Mouse (Mus musculus): ENCODE results near the gene Itprip. TPM values are rescaled to one million over a fixed set of nuclear protein-coding genes. Genes with fewer than 3 reads are reported as not detected.

Itprip gene
- polyA plus RNA-seq, 2 experiments, result 14.4 to 17.1 TPM

DNA sequence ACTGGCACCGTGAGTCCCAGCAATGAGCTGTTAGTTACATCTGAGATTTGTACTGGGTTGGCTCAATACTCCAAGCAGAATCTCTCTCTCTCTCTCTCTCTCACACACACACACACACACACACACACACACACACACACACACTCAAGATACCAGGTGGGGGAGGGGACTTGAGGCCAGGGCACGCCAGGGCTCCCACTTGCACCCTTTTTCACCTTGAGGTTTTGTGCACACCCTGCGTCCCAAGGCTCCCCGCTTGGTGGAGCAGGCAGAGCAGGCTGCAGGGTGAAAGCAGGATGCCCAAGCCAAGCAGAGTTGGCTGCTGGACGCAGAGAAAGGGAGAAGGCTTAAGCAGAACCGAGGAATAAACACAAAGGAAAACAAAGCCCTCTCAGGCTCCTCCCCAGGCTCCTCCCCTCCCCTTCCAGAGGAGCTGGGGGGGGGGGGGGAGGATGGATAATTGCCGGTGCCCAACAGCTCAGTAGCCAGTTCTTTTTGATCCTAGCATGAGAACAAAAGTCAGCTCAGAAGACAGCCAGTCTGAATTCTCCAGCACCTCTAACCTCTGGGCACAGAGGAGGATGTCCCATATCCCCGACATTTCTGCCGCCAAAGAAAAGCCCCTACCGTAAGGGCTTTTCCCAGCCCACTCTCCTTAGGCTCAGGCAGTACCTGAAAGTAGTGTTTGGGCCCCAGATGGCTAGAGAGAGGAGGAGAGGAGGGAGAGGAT is 9.5 kb downstream of the Itprip start:
- Histone ChIP-seq H3K27ac (replicated peaks; ENCODE audit: low read depth, low read length) (peak overlapping the region; percentile 82), H3K4me3 (replicated peaks; ENCODE audit: low read length) (peak overlapping the region; percentile 28), H3K36me3 (ENCODE audit: control insufficient read depth, insufficient read depth, low read length) (peaks cover 3% of the 10 kb centered on the region; the same call in 1 of the 2 replicates), H3K9ac (ENCODE audit: low read depth, low read length, severe bottlenecking) (peak overlapping the region; percentile 60), H3K4me1 (ENCODE audit: control insufficient read depth, insufficient read depth, low read length) (peaks cover 22% of the 10 kb centered on the region), H3K27me3 (ENCODE audit: control insufficient read depth, insufficient read depth, low read length) (no peaks in the 10 kb centered on the region), H3K9me3 (ENCODE audit: control insufficient read depth, low read length) (no peaks in the 10 kb centered on the region), H3K4me2 (replicated peaks; ENCODE audit: low read depth, low read length, severe bottlenecking) (peak overlapping the region; percentile 51)
- ATAC-seq (ENCODE audit: low FRiP score, low read depth) (peak; percentile 76), DNase-seq (ENCODE audit: low spot score) (no peak)
- TF ChIP-seq POLR2A (IDR thresholded peaks at IDR 0.05; ENCODE audit: borderline replicate concordance, extremely low read depth, insufficient read depth, insufficient read length), result no peak
- 2% methylated on average over 10 of the region's 10 CpGs for WGBS

DNA sequence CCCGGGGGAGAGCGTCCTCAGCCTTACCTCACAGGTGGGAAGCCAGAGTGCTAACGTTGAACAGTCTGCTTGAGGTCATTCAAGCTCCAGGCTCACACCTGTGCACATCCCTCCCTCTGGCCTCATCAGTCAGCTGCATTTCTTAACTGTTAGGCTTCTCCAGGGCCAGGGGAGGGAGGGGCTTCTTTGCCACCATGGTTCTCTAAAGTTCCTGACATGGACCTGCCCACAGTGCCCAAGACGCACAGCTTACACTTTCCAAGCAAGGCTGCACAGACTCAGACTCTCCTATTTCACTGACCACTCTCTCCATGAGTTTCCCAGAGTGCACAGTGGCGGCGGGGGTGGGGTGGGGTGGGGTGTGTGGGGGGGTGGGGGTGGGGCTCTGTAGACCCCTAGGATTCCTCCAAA is 10.1 kb downstream of the Itprip start:
- H3K4me2 ChIP-seq (replicated peaks; ENCODE audit: low read depth, low read length, severe bottlenecking), result peak overlapping the region; percentile 51
- no peak for DNase-seq (ENCODE audit: low spot score)
- H3K36me3 ChIP-seq (ENCODE audit: control insufficient read depth, insufficient read depth, low read length), result peaks cover 3% of the 10 kb centered on the region; the same call in 1 of the 2 replicates
- peak overlapping the region; percentile 82; the same call in 1 of the 2 replicates for H3K27ac ChIP-seq (replicated peaks; ENCODE audit: low read depth, low read length)
- no peaks in the 10 kb centered on the region for H3K9me3 ChIP-seq (ENCODE audit: control insufficient read depth, low read length)
- 10% methylated on average over 6 of the region's 6 CpGs for WGBS
- ATAC-seq (ENCODE audit: low FRiP score, low read depth), result peak; percentile 39
- H3K4me1 ChIP-seq (ENCODE audit: control insufficient read depth, insufficient read depth, low read length), result peaks cover 22% of the 10 kb centered on the region
- no peaks in the 10 kb centered on the region for H3K27me3 ChIP-seq (ENCODE audit: control insufficient read depth, insufficient read depth, low read length)
- TF ChIP-seq POLR2A (IDR thresholded peaks at IDR 0.05; ENCODE audit: borderline replicate concordance, extremely low read depth, insufficient read depth, insufficient read length), result no peak
- H3K4me3 ChIP-seq (replicated peaks; ENCODE audit: low read length), result peak overlapping the region; percentile 28; the same call in 1 of the 2 replicates
- H3K9ac ChIP-seq (ENCODE audit: low read depth, low read length, severe bottlenecking), result peak overlapping the region; percentile 60; the same call in 1 of the 2 replicates

DNA sequence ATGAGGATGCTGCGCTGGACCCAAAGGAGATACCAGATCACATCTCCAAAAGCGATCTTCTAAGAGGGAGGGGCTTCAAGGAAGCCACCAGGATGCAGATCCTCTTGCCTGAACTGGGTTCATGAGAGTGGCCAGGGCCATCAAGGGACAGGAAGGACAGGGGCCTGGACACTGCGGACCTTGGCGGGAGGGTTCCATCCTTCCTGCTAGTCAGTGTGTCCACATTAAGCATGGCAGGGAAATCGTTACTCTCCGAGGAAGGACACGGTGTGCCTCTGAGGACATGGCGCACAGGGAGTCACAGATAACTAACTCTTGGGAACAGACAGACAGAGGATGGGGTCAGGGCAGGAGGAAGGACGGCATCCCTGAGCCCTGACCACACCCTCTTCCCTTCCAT is 11.5 kb downstream of the Itprip start:
- ATAC-seq (ENCODE audit: low FRiP score, low read depth), result no peak
- H3K36me3 ChIP-seq (ENCODE audit: control insufficient read depth, insufficient read depth, low read length), result peaks cover 3% of the 10 kb centered on the region; the same call in 1 of the 2 replicates
- TF ChIP-seq POLR2A (IDR thresholded peaks at IDR 0.05; ENCODE audit: borderline replicate concordance, extremely low read depth, insufficient read depth, insufficient read length), result no peak
- H3K4me3 ChIP-seq (replicated peaks; ENCODE audit: low read length), result no peak overlapping the region
- H3K27ac ChIP-seq (replicated peaks; ENCODE audit: low read depth, low read length), result no peak overlapping the region
- H3K4me2 ChIP-seq (replicated peaks; ENCODE audit: low read depth, low read length, severe bottlenecking), result no peak overlapping the region
- H3K27me3 ChIP-seq (ENCODE audit: control insufficient read depth, insufficient read depth, low read length), result no peaks in the 10 kb centered on the region
- H3K4me1 ChIP-seq (ENCODE audit: control insufficient read depth, insufficient read depth, low read length), result peaks cover 36% of the 10 kb centered on the region
- no peak for DNase-seq (ENCODE audit: low spot score)
- no peaks in the 10 kb centered on the region for H3K9me3 ChIP-seq (ENCODE audit: control insufficient read depth, low read length)
- H3K9ac ChIP-seq (ENCODE audit: low read depth, low read length, severe bottlenecking), result no peak overlapping the region
- 92% methylated on average over 9 of the region's 9 CpGs for WGBS

DNA sequence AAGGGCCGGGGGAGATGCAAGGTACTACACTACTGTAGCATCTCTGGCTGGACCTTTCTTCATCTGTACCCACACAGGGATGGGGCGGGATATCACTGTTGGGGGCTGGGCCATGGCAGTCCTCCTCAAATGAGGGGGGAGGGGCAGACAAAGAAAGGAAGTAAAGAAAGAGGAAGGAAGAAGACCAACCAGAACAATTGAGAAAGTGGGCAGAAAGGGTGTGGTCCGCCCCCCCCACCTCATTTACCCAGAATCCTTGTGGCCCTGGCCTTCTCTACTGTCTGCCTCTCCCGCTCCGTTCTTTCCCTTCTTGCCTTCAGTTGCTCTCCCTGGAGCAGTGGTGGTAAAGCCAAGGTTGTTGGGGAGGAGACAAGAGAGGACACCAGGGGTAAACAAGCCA is 13.5 kb downstream of the Itprip start:
- Histone ChIP-seq H3K4me1 (ENCODE audit: control insufficient read depth, insufficient read depth, low read length) (peaks cover 48% of the 10 kb centered on the region), H3K9ac (ENCODE audit: low read depth, low read length, severe bottlenecking) (no peak overlapping the region), H3K4me2 (replicated peaks; ENCODE audit: low read depth, low read length, severe bottlenecking) (no peak overlapping the region), H3K36me3 (ENCODE audit: control insufficient read depth, insufficient read depth, low read length) (peaks cover 4% of the 10 kb centered on the region; the same call in 1 of the 2 replicates), H3K27me3 (ENCODE audit: control insufficient read depth, insufficient read depth, low read length) (no peaks in the 10 kb centered on the region), H3K27ac (replicated peaks; ENCODE audit: low read depth, low read length) (no peak overlapping the region), H3K9me3 (ENCODE audit: control insufficient read depth, low read length) (no peaks in the 10 kb centered on the region), H3K4me3 (replicated peaks; ENCODE audit: low read length) (no peak overlapping the region)
- 85% methylated on average over 5 of the region's 5 CpGs for WGBS
- DNase-seq (ENCODE audit: low spot score) (no peak), ATAC-seq (ENCODE audit: low FRiP score, low read depth) (no peak)
- no peak for TF ChIP-seq POLR2A (IDR thresholded peaks at IDR 0.05; ENCODE audit: borderline replicate concordance, extremely low read depth, insufficient read depth, insufficient read length)

DNA sequence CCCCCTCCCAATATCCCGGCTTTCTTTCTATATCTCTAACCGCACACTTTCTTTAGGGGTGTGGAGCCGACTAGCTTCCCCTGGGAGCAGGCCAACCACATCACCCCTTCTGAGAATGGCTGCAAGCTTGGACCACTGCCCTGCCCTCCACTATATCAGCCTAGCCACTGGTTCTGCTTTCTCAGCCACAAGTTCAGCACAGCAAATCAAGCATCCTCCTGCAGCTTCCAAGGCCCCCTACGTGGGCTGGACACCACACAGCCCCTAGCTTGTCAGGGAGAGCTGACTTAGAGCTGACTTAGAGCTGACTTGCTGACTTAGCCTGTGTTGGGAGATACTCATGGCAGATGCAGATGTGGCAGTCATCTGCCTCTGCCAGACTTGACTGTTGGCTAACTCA is 14.0 kb downstream of the Itprip start:
- Histone ChIP-seq H3K4me1 (ENCODE audit: control insufficient read depth, insufficient read depth, low read length) (peaks cover 43% of the 10 kb centered on the region), H3K36me3 (ENCODE audit: control insufficient read depth, insufficient read depth, low read length) (peaks cover 5% of the 10 kb centered on the region; the same call in 1 of the 2 replicates), H3K27me3 (ENCODE audit: control insufficient read depth, insufficient read depth, low read length) (no peaks in the 10 kb centered on the region), H3K4me2 (replicated peaks; ENCODE audit: low read depth, low read length, severe bottlenecking) (no peak overlapping the region), H3K9me3 (ENCODE audit: control insufficient read depth, low read length) (no peaks in the 10 kb centered on the region), H3K9ac (ENCODE audit: low read depth, low read length, severe bottlenecking) (no peak overlapping the region), H3K27ac (replicated peaks; ENCODE audit: low read depth, low read length) (no peak overlapping the region), H3K4me3 (replicated peaks; ENCODE audit: low read length) (no peak overlapping the region)
- DNase-seq (ENCODE audit: low spot score) (no peak), ATAC-seq (ENCODE audit: low FRiP score, low read depth) (no peak)
- WGBS, result 79% methylated on average over 4 of the region's 4 CpGs
- no peak for TF ChIP-seq POLR2A (IDR thresholded peaks at IDR 0.05; ENCODE audit: borderline replicate concordance, extremely low read depth, insufficient read depth, insufficient read length)

All from limb, embryonic 14.5 days (tissue).